Mouse (Mus musculus): ENCODE results near the gene Gm9999.
"Not testable (repeated sequence)": the region's sequence is repeated elsewhere in the genome, so short reads cannot be mapped to it uniquely, and the experiment has no call there.

Gene Gm9999

GRCm38 (mm10) chr7:46983280-46983679 lies at the start of gene Gm9999:
Gene Gm9999, plus strand, starts transcription at chr7:46983580.
- no peak for DNase-seq

DNA sequence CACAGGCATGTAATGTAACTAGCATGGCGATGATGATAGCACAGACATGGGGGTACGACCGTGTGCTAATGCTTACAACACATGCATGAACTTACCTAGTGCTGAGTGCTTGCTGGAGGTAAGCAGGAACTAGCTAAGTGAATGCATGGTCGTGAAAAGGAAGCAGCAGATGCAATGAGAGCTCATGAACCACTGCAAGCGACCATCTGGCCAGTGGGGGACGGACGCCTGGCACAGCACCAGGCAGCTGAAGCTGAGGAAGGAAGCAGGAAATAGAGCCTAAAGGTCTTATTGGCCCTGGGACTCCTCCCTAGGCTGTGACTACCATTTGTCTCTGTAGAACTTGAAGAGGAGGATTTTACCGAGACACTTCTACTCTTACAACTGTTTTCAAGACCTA lies 48.6 kb upstream of the Gm9999 start:
- DNase-seq, result peak; percentile 13

DNA sequence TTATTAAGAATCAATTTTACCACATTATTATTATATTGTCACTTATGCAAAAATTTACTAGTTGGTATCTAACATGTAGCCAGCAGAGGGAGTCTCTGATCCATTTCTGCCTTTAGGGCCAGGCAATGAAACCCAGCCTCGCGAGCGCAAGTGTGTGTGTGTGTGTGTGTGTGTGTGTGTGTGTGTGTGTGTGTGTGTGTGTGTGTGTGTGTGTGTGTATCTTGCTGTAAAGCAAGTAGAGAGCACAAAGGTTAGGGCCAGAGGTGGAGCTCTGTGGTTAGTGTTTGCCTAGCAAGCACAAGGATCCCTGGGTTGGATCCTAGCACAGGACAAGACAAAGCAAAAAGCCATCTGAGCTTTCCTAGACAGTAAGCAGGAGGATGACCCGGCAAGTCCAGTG lies 47.5 kb upstream of the Gm9999 start:
- DNase-seq, result peak; percentile 63

DNA sequence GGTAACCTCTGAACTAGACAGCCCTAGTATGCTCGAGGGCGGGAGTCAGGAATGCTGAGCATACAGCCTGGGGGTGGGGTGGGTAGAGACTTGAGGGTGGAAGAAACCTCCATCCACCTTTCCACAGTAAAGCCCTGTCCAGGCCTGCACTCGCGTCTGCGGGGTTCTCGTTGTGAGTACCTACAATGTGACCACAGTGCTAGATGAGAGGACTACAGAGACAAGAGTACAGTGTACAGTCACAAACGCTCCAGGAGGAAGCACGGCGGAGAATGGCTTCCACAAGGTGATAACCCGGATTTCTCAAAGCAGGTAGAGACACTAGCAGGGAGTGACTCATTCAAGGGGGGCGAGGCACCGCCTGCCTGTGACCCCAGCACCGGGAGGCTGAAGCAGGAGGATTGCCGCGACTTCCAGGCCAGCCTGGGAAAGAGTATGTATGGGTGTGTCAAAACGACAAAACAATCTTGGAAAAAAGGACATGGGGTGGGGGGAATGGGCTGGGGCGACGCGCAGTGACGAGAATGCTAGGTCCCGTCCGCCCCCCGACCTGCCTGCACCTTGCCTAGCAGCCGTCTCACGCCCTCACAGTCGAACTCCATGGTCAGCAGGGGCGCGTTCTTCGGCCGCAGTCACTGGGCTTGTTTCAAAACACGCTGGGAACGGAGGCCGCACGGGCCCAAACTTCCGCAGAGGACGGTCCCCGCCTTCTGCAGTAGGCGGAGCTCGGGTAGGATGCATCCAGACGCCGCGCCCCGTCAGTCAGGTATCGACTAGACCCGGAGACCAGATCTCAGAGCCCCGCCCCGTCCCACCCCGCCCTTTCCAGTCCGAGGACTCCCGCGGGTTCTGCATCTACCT lies 25.3 kb upstream of the Gm9999 start, which contains the start of gene Uevld:
Gene Uevld (minus strand): TSS at position 697 of the 861 bp plus-strand sequence.
- peak; percentile 96 for DNase-seq

DNA sequence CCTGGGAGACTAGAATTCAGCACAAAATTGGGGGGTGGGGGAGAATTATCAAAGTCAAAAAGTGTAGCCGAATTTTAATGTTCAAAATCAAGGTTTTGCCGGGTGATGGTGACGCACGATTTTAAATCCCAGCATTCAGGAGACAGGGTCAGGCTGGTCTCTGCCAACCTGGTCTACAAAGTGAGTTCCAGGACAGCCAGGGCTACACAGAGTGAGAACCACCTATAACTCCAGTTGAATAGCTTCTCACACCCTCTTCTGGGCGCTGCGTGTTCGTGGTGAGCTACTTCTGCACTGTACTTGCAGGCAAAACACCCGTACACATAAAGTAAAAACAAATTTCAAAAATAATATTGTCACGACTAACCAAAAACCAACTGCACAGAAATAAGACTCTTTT lies 24.5 kb upstream of the Gm9999 start:
- DNase-seq, result no peak

- no peak for DNase-seq
These were observed 22.4 kb upstream of the Gm9999 start for GRCm38 (mm10) chr7:46960991-46961390.

- DNase-seq, result peak; percentile 11
These were observed 21.2 kb upstream of the Gm9999 start for GRCm38 (mm10) chr7:46962132-46962531.

DNA sequence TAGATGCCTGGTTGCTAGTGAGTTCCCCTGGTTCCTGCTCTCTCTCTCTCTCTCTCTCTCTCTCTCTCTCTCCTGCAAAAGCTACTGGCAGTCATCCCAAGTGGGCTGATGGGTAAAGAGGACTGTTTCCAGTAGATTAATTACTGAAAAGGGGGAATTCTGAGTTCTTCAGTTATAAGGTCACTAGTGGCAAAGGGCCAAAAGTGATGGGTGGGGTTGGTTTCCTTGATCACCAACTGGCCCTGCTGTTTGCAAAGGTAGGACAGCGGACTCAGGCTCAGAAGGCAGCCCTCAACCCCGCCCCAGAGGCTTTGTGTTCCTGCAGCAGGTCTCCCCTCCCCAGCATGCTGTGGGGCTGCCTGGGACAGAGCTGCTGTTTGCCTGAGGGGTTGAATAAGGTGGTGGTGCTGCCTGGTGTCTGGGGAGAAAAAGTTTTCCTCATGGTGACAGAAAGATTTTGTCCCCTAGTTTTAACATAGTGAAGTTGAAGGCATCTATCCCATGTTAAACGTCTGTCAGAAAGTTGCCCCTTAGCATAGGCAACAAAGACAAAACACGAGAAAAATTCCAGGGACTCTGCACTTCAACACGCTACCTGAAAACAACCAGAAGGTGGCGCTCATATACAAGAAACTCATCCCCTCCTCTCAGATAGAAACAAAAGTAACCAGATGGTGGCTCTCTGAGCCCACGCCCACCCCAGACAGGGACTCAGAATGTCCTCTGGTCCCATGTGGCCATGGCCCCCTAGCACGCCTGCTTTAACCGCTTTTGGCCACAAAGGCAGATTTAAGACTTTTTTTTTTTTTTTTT lies 20.4 kb upstream of the Gm9999 start:
- peak; percentile 81 for DNase-seq

DNA sequence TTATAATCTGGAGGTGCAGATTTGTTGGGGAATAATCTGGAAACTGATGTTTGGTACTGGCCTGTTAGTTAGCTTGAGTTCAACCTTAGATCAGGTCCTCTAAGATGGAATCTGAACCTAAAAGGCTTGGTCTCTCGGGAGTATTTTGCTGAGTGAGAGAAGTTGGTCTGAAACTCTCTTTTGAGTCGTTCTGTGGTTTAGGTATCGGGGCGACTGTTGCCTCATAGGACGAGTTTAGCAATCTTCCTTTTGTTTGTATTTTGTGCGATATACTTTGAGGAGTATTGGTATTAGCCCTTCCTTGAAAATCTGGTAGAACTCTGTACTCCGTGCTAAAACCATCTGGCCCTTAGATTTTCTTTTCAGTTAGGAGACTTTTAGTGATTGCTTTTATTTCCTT lies 19.3 kb upstream of the Gm9999 start:
- no peak for DNase-seq

DNA sequence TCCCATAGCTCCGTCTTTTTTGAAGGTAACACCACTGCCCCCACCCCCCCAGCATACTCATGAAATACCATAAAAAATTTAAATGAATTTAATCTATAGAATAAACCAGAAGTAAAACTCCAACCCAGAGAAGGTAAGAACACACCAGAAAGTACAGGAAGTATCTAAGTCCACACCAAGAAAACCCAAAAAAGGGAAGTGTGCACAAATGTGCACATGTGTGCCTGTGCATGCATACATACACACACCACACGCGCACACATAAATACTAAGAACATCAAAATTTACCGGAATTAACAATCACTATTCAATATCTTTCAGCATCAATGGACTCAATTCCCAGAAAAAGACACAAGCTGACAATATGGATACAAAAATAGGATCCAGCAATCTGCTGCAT lies 13.5 kb upstream of the Gm9999 start:
- no peak for DNase-seq

- DNase-seq, result no peak
These were observed 8.7 kb upstream of the Gm9999 start for GRCm38 (mm10) chr7:46974648-46975047.

GRCm38 (mm10) chr7:46975456-46975855 lies 7.9 kb upstream of the Gm9999 start:
- DNase-seq, result no peak

- no peak for DNase-seq
These were observed 2.5 kb downstream of the Gm9999 start for GRCm38 (mm10) chr7:46985718-46986505.

DNA sequence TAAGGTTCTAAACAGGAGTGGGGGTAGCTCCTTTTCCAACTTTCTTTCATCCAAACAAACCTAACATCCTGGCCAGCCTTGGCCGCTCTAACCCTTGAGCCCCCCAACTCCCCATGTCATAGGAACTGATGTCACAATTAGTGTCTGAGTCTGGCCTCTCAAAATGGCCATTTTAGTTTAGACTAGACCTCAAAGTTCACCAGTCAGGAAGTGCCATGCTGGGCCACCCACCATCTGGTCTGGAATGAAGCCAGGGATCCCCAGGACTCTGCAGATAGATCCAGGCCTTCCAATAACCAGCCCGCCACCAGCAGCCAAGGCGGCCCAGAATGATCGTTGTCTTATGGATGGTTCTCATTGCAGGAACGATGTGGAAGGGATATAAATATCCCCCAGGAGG lies 3.3 kb downstream of the Gm9999 start:
- peak; percentile 23 for DNase-seq

DNA sequence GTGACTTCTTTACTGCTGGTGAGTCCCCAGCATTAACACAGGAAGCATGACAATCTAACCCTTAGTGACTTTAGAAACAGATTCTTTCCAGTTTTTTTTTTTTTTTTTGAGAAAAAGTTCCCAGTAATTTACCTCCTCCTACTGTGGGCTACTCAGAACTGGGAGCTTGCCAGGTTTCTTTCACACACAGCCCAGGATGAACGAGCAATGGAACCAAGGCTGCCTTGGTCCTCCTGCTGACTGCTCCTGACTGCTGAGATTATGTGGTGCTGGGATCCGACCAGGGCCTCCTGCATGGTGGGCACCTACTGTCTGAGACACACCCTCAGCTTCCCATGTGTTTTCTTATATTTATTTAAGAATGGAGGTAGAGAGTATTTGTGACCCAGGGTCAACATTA lies 3.7 kb downstream of the Gm9999 start:
- DNase-seq, result no peak

DNA sequence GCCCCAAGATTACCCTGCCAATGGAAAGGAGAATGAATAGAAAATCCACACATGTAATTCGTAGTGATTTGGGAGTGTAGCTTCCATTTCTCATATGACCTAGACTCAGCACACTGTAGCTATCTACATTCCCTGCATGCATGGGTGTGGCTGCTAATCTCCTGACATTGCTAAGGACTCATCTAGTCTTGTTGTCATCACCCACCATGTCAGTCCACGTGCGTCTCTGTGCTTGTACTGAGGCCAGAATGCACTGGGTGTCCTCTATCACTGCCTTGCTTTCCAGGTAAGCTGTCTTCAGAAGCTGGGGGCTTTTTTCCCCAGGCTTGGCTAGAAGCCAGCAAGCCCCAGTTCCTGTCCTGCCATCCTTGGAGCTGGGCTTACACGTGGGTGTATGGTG lies 6.0 kb downstream of the Gm9999 start:
- not testable (repeated sequence) for DNase-seq

DNA sequence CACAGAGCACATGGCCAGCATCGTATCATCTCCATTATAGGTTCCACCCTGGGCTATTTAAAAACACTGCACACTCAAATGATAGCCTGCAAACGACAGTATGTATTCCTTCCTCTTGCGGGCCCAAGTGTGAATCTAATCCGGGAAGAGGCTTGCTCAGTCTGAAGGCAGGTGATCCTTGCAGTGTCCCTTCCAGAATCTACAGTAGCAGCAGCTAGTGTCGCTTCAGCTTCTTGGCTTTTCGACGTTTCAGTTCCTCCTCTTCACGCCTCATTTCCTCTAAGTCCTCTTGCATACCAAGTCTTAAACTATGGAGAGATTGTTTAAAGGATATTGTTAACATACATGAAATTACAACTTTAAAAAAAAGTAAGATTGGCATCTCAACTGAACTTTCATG lies 9.7 kb downstream of the Gm9999 start:
- no peak for DNase-seq

- DNase-seq, result no peak
These were observed 12.2 kb downstream of the Gm9999 start for GRCm38 (mm10) chr7:46995558-46995957.

DNA sequence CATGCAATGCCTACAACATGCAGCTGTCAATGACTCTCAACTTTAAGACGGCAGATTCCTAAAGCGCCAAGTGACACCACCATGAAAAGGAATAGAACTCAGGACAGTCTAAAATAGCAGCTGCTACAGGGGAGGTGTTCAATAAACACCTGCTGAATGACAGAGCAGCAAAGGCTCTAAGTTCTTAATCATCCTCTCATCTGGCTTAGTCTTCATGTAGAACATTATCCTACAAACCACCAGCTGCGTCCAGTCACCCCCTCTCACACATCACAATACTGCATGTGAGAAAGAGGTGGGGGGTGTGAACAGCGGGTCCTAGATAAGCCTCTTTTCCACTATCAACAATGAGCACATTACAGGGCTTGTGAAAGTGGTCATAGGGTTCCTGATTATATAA lies 13.6 kb downstream of the Gm9999 start:
- no peak for DNase-seq

DNA sequence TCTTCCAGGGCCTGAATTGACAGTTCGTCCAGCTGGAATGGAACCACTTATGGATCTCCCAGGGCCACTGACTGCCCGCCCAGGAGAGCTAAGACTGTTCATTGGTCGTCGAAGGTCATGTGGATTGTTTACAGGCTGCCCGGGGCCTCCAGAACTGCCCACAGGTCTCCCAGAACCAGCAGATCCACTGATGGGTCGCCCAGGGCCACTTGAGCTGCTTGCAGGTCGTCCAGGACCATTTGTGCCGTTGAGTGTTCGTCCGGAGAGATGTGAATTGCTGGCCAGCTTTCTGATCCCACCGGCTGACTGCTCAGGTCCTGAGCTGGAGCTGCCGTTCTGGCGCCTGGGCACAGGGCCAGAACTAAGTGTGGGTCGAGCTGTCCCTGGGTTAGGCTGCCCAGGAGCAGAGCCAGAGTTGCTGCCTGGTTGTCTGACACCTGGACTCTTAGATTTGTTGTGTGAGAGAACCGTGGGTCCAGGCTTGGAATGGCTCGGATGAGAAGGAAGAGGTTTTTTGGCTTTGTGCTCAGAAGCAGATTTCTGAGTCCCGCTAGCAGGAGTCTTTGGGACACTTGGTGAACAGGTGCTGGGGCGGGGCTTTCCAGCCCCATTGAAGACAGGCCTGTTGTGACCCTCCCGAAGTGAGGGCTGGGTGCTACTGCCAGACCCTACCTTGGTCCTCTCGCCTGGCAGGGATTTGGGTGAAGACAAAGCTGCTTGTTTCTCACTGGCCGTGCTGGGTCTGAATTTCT lies 14.4 kb downstream of the Gm9999 start:
- peak; percentile 69 for DNase-seq

- DNase-seq, result no peak
These were observed 15.6 kb downstream of the Gm9999 start for GRCm38 (mm10) chr7:46998942-46999341.

DNA sequence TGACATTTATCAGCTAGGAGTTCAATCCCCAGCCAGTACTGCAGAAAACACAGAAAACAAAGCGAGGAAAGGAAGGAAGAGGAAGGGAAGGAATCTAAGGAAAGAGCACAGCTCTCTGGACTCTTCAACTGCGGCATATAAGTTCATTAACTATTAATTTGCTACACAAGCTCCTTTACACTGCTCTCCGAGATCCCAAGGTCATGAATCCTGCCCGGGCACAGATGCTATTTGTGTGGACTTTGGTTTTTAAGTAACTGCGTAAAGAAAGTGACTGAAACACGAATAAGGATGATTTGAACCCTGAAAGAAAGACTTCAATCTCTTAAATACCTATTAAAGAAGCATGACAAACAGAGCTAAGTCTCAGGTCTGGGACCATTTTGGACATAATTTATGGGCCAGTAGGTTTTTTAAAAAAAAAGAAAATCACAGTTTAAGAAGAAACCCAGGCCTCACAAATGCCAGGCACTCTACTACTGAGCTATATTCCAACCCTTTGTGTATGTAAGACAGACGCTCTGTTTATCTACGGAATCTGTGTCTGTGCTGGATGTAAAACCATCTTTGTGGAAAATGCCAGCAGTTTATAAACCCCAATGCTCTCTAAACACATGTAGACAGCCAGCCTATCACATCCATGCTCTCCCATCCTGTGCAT lies 16.7 kb downstream of the Gm9999 start:
- peak; percentile 49 for DNase-seq

Measured in kidney, postnatal 14 days (tissue).